Mouse (Mus musculus) fibroblast of lung, adult 2 months (primary cell): ENCODE data around the gene Mtch2.
A peak's percentile ranks its signal among the peaks of the same experiment; 100 is the strongest.
"Not testable (repeated sequence)": the region's sequence is repeated elsewhere in the genome, so short reads cannot be mapped to it uniquely, and the experiment has no call there.

Experiments used
- DNase-seq: peaks from one replicate; pipeline ENCODE4 v3.0.0-alpha.2; 2011; ENCODE audit warnings: low read depth

The Mtch2 gene

DNA sequence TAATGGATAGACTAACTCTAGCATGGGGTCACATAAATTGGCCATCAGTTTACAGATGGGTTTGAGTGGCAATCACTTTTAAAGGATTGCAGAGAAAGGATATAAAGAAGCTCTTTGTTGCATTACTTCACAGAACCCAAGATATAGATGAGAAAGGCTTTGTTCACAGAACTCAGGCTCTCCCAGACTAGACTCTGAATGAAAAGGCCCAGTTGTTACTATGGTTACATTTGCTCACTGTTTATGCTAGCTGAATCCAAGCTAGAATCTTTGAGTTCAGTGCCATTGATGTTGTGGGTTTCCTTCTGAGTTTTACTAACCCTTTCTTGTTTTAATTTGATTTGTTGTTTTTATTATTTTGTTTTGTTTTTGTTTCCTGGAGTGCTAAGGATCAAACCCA lies 17.2 kb downstream of the Mtch2 start:
- no peak for DNase-seq

DNA sequence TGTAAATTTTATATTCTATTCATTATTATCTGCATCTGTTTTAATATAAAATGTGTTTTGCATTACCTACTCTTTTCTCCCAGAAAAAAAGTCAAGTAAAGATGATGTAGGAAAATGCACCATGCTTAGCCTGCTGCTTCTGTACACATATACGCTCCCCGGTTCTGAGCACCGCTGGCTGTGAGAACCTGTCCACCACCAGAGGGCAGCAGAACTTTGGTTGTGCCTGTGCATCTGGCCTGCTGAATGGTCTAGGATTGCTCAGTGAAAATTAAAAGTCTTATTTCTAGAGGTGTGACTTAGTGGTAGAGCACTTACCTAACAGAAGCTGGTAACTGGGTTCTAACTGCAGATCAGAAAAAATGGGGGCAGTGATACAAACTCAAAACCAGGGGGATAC lies 19.6 kb downstream of the Mtch2 start:
- DNase-seq, result peak; percentile 31

DNA sequence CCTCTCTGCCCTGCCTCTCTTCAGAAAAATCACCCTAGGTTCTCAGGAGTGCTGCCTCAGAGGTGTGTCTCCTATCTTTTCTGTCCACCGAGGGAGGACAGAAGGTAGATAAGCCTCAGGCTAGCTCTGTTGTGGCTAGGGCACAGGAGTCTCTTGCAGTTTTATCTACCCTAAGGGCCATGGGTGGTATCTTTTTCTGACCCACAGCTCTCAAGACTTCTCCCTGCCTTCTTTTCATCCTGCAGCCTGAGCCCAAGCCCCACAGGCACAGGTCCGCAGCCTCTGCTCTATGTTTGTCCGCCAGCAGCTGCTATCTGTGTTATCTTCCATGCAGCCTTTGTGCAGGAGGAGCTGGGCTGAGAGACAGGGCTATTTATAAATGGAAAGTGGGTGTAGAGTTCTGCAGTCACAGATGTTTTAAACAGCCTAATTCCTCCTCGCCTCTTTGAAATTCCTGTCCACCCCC lies 23.2 kb downstream of the Mtch2 start:
- DNase-seq, result no peak

DNA sequence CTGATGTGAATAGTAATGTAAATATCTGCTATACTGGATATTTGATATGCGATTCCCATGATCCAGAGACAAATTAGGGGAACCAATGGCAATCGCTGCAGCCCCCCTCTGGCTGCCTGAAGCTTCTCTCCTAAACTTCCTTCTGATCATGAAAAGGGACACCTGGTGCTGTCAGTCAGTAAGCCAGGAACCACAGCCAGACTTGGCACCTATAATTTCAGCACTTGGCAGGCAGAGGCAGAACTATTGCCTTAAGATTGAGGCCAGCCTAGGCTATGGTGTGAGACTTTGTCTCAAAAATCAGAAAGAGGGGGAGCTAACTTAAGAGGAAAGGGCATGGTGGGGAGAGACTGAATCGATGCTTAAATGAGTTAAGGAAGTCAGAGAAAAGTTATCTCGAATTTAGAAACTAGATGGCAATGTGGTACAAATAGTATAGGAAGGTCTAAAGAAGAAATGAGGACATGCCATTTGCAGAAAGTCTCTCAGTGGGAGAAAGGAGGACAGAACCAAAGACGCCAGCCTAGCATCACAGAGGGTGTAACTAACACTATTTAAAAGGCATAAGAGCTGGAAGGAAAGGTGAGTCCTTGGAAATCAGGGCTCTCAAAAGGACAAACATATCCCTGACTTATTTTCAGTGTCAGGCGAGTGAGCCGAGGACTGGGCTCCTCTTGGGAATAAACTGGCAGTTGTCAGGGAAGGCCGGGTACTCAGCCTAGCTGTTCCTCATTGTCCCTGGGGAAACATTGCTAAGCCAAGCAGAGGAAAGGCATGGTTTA lies 24.4 kb downstream of the Mtch2 start:
- DNase-seq, result no peak

DNA sequence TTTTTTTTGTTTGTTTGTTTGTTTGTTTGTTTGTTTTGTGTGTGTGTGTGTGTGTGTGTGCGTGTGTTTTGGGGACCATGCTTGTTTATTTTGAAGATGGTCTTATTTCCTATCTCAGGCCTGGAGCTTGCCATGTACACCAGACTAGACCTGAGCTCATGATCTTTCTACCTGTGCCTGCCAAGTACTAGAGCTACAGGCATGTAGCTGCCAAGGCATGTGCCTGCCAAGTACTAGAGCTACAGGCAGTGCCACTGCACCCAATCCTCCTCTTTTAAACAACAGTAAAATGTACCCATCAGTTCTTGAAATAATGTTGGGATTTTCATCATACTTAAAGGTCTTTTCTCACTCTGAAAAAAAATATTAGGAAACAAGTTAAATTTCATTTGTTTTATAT lies 27.1 kb downstream of the Mtch2 start:
- DNase-seq, result no peak

DNA sequence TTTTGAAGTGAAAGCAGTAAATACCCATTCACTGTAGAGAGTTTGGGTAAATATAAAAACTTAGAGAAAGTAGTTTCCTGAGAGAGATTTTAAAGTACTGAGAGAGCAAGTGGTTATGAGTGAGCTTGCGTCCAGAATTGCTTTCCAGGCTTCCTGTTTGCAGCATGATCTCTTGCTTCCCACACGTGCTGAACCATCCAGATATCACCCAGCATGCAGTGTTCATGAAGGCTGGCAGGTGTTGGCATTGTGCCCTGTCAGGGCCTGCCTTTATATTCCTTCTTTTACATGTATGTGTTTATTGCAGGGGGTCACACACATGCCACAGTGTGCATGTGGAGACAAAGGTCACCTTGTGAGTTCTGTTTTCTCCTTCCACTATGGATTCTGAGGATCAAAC lies 28.3 kb downstream of the Mtch2 start:
- DNase-seq, result no peak

DNA sequence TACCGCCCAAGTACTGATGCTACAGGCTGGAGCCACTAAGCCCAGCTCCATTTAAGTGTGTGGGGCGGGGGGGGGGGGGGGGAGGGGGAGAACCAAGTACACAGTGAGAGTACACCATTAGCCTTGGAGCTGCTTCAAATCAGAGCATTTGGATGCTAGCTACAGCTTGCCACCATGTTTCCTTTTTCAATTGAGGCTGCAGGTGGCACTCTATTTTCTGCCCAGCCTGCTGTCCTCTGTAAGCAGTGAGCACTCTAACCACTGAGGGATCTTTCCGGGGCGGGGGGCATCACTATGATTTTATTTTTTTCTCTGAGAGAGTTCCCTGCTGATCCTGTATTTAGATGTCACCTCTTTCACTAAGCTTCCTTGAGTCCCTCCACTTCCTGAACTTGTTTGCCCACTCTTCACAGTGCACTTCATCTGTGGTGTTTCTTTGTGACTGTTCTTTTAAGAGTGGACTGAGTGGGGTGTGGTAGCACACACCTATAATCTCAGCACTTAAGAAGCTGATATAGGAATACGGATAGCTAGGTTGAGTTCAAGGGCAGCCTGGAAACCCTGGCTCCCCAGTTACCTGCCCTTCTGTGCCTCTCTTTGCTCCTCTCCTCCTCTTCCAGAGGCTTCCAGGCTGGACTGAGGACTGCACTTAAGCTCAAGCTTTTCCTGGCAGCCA lies 30.8 kb downstream of the Mtch2 start:
- DNase-seq, result no peak

DNA sequence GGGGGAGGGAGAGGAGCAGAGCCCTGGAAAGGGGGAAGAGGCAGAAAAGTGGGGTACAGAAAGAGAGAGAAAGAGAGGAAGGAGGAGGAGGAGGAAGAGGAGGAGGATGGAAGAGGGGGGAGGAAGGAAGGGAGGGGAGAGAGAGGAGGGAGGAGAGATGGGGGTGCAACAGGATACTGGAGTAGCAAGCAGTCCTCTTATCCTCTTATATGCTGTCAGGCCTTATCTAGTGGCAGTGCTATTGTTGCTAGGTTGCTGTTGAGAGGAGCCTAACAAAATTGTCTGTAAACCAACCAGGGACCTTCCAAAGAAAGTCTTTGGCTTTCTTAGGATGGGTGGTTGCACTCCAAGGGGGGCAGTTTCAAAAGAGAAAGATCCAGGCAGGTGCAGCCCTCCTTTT lies 32.5 kb downstream of the Mtch2 start:
- DNase-seq, result no peak

DNA sequence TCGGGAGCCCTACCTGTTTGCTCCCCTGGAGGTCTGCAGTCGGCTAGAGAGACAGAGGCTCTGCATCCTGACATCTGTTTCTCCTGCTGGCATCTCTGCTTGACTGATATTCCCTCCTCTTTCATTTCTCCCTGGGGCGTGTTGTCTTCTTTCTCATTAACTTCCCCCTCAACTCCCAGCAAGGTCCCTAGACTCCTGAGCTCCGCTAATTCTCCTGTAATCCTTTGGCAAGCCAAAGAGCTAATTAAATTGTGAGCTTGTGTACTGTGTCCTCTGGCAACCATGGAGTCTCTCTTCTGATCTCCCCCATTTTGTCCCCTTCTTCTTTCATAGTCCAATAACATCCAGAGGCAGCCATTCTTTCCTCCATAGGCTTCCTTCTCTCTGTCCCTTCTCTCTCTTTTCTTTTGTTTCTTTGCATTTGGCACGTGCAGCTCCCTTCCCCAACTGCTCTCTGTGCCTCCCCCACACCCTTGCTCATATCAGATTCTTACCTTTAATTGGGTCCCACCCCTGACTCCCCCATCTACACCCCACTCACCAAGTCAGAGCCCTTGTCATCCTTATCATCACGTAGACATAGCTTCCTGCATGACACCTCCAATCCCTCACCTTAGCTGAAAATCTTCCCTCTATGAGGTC lies 33.3 kb downstream of the Mtch2 start:
- no peak for DNase-seq

DNA sequence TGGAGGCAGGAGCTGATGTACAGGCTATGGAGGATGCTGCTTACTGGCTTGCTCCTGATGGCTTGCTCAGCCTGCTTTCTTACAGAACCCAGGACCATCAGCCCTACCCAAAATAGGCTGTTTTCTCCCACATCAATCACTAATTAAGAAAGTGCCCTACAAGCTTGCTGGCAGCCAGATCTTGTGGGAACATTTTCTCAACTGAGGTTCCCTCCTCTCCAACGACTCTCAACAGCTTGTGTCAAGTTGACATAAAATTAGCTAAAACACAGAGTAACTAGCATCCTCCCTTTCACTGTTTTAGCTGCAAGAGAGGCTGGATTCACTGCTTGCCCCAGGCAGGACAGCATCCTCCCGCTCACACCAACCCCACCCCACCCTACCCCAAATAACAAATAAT lies 34.9 kb downstream of the Mtch2 start:
- no peak for DNase-seq

DNA sequence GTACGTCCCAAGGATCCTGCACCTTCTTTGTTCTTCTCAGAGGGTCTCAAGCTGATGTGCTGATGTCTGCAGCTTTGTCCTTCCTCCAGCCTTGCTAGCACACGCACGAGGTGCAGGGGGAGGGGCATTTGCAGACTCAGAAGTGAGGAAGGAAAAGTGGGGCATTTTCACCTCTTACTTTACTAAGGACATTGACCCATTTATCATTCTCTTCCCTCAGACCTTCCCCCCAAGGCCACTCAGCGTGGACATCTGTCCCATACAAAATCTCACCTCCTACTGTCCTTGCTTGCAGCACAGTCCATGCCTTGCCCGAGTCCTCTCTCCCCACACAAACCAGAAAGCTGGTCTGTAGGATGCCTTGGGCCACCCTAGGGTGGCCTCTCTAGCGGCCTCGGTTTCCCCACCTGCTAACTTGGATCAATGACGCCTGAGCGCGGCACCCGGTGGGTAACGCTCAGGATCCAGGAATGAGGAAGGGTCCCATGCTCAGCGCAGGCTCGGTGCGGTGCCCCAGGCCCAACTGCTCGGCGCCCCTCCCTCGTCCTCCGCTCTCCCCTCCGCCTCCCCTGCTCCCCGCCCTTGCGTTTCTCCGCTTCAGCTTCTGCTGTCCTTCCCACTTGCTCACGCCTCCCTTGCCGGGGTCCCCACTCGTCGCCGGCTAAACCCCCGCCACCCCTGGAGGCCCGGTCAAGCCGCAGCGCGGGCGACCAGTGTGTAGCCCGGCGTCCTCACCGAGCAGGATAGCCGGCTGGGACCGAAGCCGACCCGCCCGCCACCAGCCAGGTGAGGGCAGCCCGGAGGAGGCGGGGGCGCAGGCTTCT lies 38.5 kb downstream of the Mtch2 start, which contains the start of gene C1qtnf4:
TSS of gene C1qtnf4 (plus strand) at position 643 of the 824 bp plus-strand sequence.
- no peak for DNase-seq

DNA sequence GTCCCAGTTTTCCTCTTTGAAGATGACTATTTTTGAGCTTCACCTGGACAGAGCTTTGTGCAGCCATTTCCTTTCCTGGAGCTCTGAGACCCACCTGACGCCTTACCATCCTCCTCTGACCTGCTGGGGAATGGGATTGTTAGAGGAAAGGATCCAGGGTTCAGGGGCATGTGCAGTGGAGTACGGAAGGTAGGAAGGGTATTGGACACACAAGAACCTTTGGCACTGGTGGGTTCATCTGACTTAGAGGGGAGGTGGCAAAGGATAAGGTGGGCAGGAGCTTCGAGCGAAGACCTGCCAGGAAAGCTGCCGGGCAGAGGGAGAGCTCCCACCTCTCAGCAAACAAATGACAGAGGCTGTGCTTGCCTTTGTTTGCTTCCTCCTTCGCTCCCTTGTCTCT lies 39.5 kb downstream of the Mtch2 start:
- DNase-seq, result no peak

DNA sequence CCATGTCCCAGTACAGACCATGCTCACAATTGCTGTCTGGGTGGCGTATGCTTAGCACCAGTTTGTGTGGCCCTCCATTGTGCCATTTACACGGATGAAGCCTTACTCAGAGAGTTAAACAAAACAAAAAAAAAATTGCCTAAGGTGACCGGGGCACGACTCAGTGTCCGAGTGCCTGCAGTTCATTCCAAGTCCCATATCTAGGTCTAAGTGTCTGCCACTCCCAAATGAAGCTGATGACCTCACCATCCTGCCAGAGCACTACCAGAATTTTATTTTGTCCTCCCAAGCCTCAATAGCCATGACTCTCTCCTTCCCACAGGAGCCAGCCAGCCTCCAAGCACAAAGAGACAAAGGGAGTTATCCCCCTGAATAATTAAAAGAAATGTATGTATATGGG lies 40.7 kb downstream of the Mtch2 start:
- no peak for DNase-seq

DNA sequence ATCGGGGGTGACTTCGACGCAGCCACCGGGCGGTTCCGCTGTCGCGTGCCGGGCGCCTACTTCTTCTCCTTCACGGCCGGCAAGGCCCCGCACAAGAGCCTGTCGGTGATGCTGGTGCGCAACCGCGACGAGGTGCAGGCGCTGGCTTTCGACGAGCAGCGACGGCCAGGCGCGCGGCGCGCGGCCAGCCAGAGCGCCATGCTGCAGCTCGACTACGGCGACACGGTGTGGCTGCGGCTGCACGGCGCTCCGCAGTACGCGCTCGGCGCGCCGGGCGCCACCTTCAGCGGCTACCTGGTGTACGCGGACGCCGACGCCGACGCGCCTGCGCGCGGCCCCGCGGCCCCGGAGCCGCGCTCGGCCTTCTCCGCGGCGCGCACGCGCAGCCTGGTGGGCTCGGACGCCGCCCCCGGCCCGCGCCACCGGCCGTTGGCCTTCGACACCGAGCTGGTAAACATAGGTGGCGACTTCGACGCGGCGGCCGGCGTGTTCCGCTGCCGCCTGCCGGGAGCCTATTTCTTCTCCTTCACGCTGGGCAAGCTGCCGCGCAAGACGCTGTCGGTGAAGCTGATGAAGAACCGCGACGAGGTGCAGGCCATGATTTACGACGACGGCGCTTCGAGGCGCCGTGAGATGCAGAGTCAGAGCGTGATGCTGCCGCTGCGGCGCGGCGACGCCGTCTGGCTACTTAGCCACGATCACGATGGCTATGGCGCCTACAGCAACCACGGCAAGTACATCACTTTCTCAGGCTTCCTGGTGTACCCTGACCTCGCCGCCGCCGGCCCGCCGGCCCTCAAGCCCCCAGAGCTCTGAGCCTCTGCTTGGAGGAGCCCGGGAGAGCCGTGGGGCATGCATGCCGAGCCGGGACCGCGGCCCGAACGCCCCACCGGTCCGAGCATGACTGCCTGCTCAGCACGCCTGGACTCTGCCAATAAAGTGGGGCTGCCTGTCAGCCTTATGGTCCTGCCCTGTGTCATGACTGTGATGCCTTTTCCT lies 42.9 kb downstream of the Mtch2 start:
- no peak for DNase-seq

DNA sequence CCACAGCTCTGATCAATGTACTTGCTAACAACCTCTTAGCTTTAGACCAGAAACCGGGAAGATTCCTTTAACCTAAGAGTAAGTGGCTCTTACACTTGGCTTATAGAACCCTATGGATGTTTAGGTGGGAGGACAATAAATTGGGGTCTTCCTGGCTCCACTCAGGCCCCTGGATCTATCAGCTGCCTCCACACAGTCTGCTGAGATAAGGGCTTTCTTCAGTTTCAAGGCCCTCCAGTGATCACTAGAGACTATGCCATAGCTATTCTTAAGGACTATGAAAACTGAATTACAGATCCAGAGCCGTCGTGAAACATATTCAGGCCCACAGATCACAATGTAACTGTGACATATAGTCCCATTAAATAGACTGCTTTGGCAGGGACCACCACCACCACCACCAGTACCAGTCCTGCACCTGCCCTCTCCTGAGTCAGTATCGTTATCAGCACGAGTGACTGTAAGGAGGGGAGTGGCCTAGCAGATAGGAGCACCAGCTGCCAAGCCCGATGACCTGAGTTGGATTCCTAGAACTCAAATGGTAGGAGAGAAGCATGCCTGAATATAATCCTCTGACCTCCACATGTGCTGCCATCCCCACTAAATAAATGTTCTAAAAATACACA lies 46.8 kb downstream of the Mtch2 start:
- DNase-seq, result no peak

DNA sequence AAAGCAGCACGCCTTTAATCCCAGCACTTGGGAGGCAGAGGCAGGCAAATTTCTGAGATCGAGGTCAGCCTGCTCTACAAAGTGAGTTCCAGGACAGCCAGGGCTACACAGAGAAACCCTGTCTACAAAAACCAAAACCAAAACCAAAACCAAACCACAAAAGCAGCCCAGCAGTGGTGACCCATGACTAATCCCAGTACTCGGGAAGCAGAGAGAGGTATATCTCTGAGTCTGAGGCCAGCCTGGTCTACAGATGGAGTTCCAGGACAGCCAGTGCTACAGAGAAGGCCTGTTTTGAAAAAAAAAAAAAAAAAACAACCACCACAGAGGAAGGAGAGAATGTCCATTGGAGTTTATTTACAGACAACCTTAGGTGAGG lies 47.3 kb downstream of the Mtch2 start:
- not testable (repeated sequence) for DNase-seq

DNA sequence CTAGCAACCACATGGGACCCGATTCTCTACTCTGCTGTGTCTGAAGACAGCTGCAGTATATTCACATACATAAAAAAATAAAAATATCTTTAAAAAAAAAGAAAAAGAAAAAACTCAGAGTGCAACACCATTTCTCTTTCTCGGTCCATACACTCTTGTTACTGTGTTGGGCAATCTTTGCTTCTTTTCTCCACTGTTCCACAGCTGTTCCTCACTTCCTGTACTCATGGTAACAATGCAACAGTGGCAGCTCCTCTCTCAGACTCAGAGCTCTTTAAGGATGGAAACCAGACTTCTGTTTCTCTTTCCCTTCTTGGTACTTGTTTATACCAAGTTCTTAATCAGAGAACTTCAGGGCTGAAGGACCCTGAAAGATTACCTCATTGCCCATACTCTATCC lies 56.4 kb downstream of the Mtch2 start:
- DNase-seq, result no peak

DNA sequence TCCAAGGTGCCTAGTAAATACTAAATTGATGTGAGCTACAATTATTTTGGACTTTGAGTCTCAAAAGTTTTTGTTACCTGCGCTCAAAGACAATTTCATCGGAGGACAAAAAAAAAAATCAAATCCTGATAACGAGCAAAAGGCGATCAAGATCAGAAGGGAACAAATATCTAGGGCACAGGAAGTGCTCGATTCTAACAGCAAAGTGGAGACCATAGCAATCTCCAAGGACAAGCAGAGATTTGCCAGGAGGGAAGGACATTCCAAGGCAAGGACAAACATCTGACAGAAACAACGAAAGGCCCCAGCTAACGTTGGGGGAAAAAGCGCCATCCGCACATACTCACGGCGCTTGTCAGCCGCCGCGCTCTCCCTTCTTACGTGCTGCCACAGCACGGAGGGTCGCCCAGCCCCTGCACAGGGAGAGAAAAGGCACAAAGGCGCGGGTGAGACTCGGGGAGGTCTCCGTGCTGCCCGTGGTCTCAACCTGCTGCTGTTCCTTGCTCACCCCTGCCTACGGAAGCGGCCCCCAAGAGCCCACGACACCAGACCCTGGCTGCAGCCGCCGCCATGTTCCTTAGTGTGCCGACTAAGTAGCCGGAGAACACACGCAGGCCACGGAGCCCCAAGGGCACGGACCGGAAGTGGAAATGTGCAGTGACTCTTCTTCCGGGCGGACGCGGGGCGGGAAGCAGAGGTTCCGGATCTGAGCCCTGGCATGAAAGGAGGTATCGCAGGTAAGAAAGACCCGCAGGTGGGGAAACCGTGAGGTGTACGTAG lies 57.3 kb downstream of the Mtch2 start, which contains the start of the genes Kbtbd4 and Ndufs3:
TSS of gene Kbtbd4 (plus strand) at position 665 of the 780 bp plus-strand sequence.
TSS of gene Ndufs3 (minus strand) at position 752 of the 780 bp plus-strand sequence.
- peak; percentile 51 for DNase-seq

DNA sequence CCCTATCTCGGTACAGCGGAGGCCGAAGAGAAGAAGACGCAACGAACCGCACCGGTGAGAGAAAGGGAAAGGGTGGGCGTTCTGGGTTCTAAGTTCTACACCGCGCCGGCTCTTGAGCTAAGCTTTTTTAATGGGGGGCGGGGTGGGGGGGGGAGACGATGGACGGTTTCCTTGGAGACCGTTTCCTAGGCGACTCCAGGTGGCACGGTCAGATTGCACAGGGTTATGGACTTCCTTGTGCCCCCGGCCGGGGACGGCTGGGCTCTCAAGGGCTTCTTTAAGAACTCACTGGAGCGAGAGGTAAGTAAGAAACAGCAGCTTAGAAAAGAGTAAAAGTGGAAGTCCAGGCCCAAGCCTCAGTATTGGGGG lies 57.9 kb downstream of the Mtch2 start:
- no peak for DNase-seq

DNA sequence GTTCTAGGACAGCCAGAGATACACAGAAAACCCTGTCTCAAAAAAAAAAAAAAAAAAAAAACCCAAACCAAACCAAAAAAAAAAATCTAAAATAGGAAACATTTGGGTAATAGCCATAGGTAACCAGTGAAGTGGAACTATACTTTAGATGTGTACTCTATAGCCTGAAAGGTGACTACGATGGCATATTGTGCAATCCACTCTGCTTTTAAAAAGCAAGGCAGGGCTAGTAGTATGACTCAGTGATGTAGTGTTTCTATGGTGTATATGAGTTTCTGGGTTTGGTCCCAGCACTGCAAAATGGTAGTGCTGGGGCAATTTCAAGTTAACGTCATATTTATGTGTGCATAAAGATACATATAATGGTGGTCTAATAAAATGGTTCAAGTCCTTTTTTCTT lies 59.8 kb downstream of the Mtch2 start:
- no peak for DNase-seq
